Mouse (Mus musculus) 416B (cell line): ENCODE measurements around the gene Iyd.

Experiments used
- DNase-seq: peaks from one replicate; pipeline ENCODE4 v3.0.0; 2011; ENCODE audit warnings: low read depth

The Iyd gene

DNA sequence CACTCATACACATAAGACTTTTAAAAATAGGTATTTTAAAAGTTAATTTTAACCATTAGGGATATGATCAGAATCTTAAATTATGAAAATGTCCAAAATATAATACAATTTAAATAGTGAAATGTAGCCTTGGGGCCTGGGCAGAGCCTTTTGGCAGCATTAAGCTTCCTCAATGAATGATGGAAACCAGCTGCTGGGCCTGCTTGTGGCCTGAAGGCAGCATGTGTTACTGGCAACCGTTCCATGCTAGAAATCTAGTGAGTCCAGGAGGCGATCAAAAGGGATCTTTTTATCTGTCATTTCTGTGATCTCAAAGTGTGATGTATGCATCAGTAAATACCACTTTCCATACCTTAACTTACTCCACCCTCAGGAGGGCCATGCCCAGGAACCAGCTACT, 9.3 kb downstream of the Iyd start:
- no peak for DNase-seq

DNA sequence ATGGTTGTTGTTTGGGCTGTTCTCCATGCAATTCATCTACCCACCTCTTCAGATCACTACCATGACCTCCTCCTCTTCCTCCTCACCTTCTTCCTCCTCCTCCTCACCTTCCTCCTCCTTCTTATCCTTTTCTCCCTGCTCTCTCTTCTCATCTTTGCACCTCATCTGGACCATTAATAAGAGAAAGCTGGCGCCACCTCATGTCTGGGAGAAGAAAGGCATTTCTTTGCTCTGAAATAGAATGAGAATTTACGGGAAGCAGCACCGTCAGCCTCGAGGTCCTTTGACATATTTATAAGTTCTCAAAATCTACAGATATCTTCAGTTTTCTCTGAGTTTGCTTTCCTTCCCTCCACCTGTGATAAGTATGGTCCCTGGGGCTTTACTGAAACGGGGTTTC, 15.1 kb downstream of the Iyd start:
- no peak for DNase-seq

DNA sequence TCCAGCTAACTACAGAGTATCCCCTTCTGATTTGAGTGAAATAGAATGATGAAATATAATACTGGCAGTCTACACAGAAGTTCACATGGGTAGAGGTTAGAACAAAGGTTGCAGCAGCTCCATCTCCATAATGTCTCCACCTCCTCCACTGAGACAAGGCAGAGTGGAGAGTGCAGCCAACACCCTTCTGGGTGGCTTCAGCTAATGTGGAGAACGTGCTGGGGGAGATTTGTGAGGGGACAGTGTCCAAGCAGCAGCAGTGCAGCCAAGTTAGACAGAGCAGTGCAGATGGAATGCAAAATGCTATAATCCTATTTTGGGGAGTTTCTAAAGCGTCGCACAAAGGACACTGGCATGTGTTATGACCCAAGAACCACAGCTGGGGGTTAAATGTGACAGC, 16.5 kb downstream of the Iyd start:
- DNase-seq, result no peak

DNA sequence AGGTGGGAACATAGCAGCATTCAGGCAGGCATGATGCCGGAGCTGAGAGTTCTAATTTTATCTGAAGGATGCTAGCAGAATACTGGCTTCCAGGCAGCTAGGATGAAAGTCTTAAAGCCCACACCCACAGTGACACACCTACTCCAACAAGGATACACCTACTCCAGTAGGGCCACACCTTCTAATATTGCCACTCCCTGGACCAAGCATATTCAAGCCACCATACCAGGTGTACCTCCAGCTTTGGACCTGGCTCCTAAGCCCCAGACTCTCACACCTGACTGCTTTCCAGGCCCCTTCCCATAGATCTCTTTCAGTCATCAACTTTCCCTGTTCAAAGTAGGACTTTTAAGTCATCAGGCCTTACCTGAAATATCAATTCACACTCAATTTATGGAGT, 19.1 kb downstream of the Iyd start:
- no peak for DNase-seq

DNA sequence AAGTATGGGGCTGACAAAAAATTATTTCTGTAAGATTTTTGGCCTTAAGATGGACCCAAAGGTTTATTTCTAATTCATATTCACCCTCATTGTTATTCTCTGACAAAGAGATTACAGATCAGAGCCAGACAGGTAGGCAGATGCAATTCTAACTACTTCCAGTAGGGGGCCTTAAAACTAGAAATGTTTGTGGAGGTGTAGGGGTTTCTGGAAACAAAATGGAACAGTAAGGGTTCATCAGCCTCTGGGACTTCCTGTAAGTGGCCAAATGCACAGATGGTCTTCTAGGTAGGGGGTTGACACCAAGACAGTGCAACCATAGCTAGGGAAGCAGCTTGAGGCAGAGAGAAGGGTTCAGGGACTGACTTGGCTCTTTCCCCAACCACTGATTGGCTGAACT, 22.1 kb downstream of the Iyd start:
- DNase-seq, result peak; percentile 10

DNA sequence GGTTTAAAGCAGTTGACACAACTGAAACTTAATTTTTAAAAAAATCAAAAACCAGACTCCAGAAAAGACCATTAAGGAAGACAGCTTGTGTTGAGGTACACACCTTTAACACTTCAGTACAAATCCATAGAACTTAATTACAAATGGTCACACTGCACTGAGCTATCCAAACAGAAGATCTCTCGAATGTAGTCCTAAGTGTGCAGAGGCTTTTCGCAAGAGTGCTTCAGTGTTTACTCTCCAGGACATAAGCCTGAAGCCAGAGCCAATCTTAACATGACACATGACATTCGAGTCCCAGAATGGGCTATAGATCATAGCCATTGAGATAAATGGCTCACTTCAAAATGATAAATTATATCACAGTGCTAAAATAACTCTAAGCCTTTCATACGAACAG, 25.1 kb downstream of the Iyd start:
- no peak for DNase-seq

DNA sequence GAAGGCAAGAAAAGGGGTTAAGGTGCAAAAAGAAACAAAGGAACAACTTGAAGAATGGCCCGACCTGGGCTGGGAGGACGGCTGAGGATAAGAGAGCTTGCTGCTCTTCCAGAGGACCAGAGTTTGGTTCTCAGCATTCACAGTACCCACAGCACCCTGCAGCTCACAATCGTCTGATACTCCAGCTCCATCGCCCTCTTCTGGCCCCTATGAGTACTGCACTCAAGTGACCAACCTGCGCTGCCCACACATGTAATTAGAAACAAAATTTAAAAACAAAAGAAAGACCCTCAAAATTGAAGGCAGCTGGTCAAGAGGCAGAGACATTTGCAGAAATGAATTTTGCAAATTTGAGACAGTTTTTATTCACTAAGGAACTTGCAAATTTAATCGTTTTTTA, 27.8 kb downstream of the Iyd start:
- DNase-seq, result peak; percentile 19

DNA sequence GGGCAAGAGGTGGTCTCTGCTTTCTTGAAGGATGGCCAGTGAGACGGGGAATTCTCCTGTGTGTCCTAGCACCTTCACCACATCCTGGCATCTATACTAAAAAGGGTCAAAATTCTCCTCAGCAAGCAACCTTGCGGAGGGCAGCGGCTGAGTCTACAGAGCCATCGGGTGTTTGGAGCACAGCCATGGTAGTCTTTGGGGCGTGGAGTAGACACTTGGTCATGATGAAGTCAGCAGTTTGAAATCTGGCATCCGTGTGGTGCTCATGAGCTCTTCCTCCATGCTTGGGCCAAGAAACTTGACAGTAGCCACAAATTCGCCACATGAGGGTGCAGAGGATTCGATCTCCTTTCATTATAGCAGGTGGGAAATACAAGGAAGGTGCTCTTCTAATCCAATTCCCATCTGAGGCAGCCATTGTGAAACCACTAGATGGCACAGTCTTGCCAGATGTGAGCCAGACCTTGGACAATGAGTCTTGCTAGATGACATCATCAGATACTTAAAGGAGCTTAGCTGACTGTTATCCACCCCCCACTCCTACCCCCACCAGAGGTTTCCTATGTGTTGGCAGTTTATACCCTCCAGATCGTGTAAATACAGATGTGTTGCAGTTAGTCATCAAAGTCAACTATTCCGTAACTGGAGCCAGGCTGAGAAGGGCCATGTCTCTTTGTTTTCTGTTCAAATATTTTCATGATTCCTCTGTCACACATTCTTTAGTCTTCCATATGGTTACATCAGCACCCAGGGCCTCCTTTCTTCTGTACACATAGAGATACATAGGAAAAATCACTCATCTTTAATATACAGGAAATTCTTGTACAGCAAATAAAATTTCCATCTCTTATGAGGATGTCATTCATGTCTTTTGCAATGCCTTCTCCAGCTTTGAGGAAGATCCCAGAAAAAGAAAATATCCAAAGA, 32.9 kb downstream of the Iyd start:
- DNase-seq, result peak; percentile 60

DNA sequence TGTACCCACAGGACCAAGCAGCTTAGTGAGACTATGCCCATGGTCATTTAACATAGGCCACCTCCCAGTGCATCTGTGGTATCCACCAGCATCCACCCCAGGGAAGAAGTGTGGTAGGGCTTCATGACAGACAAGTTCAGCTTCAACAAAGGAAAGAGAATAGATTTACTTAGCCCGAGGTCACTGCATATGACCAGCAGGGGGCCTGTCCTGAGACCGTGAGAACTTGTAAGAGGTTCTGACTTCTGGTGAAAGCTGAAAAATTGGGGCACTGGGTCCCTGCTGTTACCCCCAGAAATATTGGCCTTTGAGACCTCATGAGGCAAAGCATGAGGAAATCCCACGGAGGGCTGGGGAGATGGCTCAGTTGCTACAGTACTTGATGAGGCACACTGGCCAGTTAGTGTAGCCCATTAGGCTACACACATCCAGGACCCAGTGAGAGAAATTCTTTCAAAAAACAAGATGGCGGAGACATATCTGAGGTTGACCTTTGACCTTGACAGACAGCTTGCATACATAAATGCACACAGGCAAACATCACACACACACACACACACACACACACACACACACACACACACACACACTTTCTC, 34.0 kb downstream of the Iyd start:
- peak; percentile 56 for DNase-seq

DNA sequence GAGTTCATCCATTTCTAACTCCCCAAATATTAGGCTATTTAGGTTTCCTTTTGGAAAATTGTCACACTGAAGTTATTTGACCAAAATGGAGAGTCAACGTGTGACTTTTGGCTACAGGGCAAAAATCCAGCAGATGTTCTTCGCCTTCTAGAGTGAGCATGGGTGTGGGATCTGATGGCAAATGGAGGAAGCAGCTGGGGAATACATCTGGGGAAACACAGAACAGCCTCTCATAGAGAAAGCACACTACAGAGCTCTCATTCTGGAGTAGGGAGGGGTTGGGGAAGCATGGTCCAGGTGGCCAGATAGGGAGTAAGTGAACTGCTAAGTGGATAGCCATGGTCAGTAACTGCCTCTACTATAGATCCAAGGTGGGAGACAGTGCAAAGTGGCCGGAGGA, 50.6 kb downstream of the Iyd start:
- no peak for DNase-seq

DNA sequence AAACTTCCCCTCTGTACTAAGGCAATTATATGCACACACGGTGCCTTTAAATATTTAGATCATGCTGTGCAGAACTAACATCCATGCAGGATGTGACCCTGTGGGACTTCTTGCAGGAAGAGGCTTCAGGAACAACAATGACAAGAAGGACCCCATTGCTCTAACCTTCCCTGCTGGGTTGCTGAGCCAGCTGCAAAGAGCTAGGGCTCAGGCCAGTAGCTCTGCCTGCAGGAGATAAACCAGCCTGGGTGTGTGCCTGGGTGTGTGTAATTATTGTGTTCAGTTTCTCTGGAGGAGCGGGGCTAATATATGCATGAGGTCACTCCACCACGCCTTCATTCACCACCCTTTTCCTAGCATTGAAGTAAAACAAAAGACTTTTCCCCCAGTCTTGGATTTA, 51.8 kb downstream of the Iyd start:
- DNase-seq, result no peak

DNA sequence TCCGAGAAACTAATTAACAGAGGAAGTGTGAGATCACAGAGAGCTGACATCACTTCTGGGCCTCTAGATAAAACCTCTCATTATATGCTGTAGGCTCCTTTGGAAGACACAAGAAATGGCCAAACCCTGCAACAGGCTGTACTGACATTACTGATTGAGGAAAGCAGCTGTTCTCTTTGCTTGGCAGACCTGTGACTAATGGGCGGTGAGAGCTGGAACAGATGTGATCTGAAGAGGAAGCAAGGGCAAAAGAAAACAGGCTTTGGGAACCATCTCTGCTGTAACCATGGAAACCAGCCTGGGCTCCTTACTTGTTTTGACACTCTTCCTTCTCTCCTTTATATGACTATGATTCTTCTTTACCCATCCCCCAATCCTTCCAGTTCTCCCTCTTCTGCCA, 56.7 kb downstream of the Iyd start:
- DNase-seq, result no peak

DNA sequence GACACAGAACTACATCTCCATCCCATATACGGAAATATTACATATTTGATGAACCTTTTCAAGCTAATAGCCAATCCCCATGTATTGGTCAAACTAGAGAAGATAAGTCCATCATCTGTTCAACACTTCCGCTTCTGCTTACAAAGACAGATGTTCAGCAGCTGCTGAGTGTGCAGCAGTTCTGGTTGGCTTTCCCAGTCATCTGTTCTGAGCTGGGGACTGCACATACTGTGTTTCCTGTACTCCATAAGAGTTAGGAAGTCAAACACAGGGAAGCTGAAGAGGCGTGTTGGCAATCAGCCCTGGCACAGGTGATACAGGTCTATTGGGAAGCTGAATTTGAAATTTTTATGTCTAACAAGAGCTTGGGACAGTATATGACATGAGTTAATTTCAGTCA, 57.7 kb downstream of the Iyd start:
- no peak for DNase-seq
